ENCODE assay signal across 29 mouse cellular contexts in genomic region chr15:22578617-22578990, GRCm38 (mm10). TPM values are rescaled to one million over a fixed set of nuclear protein-coding genes. Genes with fewer than 3 reads are reported as not detected.
DNase-seq lines count a peak whose midpoint lies in the region; ATAC-seq and TF ChIP-seq lines count a peak whose summit lies in the region.
"Had no signal": no experiment of that assay in that cellular context is flagged by ENCODE, and none has a peak within 500 bp of the region (broad histone marks: within the 10 kb centered on the region; RNA-seq: fewer than 3 reads in every experiment).

No protein-coding gene starts in this region.

- 26% methylated on average over 3 of the region's 3 CpGs for WGBS in hindbrain, embryonic 11.5 days
- 21% methylated on average over 3 of the region's 3 CpGs for WGBS in hindbrain, embryonic 13.5 days
- WGBS in midbrain, embryonic 10.5 days, result 31% methylated on average over 3 of the region's 3 CpGs
- 39% methylated on average over 3 of the region's 3 CpGs for WGBS in midbrain, postnatal 0 days
- 26% methylated on average over 3 of the region's 3 CpGs for WGBS in embryonic facial prominence, embryonic 11.5 days
- WGBS in midbrain, embryonic 13.5 days, result 36% methylated on average over 3 of the region's 3 CpGs

- no peak for TF ChIP-seq CTCF in midbrain, postnatal 0 days (IDR thresholded peaks at IDR 0.05)

- H3K4me3 ChIP-seq in hindbrain, embryonic 11.5 days (ENCODE audit: low read depth, low read length), result no peak overlapping the region
- H3K4me3 ChIP-seq in hindbrain, embryonic 13.5 days, result no peak overlapping the region
- no peak overlapping the region for H3K4me3 ChIP-seq in midbrain, embryonic 10.5 days
- H3K4me3 ChIP-seq in midbrain, postnatal 0 days (ENCODE audit: low read depth, low read length), result no peak overlapping the region
- H3K4me3 ChIP-seq in embryonic facial prominence, embryonic 11.5 days (ENCODE audit: low read depth, low read length), result no peak overlapping the region
- H3K4me3 ChIP-seq in midbrain, embryonic 13.5 days (replicated peaks), result no peak overlapping the region
- H3K4me3 ChIP-seq: embryonic facial prominence, embryonic 13.5 days; erythroblast, embryonic 14.5 days; forebrain, embryonic 12.5 days; heart, embryonic 10.5 days; limb, embryonic 12.5 days; liver, embryonic 15.5 days had no signal

- ATAC-seq in hindbrain, embryonic 11.5 days (ENCODE audit: low FRiP score), result peak; percentile 19; the same call in 1 of the 2 replicates
- no peak for ATAC-seq in hindbrain, embryonic 13.5 days (ENCODE audit: low FRiP score)
- no peak for ATAC-seq in midbrain, postnatal 0 days (ENCODE audit: low FRiP score)
- peak; percentile 44; the same call in 1 of the 2 replicates for ATAC-seq in embryonic facial prominence, embryonic 11.5 days (replicated peaks; ENCODE audit: insufficient number of reproducible peaks, low FRiP score, low TSS enrichment, low read depth)
- 0 out of 2 replicates have a peak, but pooled peaks have one; percentile 48 for ATAC-seq in midbrain, embryonic 13.5 days
- ATAC-seq: CD4-positive, CD25-positive, alpha-beta regulatory T cell, adult 4 months; intestine, postnatal 0 days had no signal

- H3K36me3 ChIP-seq in hindbrain, embryonic 11.5 days (ENCODE audit: control insufficient read depth, insufficient read depth, low read length), result no peaks in the 10 kb centered on the region
- H3K36me3 ChIP-seq in hindbrain, embryonic 13.5 days, result no peaks in the 10 kb centered on the region
- H3K36me3 ChIP-seq in midbrain, embryonic 10.5 days, result no peaks in the 10 kb centered on the region
- no peaks in the 10 kb centered on the region for H3K36me3 ChIP-seq in midbrain, postnatal 0 days (ENCODE audit: insufficient read depth, low read length)
- no peaks in the 10 kb centered on the region for H3K36me3 ChIP-seq in embryonic facial prominence, embryonic 11.5 days (replicated peaks; ENCODE audit: control insufficient read depth, insufficient read depth, low read depth, low read length)
- no peaks in the 10 kb centered on the region for H3K36me3 ChIP-seq in midbrain, embryonic 13.5 days
- H3K36me3 ChIP-seq: embryonic facial prominence, embryonic 13.5 days; forebrain, embryonic 12.5 days; heart, embryonic 10.5 days; limb, embryonic 12.5 days; liver, embryonic 15.5 days had no signal

- no peak overlapping the region for H3K27ac ChIP-seq in hindbrain, embryonic 11.5 days (ENCODE audit: low read depth, low read length)
- no peak overlapping the region for H3K27ac ChIP-seq in hindbrain, embryonic 13.5 days
- peak overlapping the region; percentile 70 for H3K27ac ChIP-seq in midbrain, embryonic 10.5 days (replicated peaks)
- H3K27ac ChIP-seq in midbrain, postnatal 0 days (ENCODE audit: low read depth, low read length), result no peak overlapping the region
- no peak overlapping the region for H3K27ac ChIP-seq in embryonic facial prominence, embryonic 11.5 days (replicated peaks; ENCODE audit: low read depth, low read length)
- H3K27ac ChIP-seq in midbrain, embryonic 13.5 days, result no peak overlapping the region
- H3K27ac ChIP-seq: embryonic facial prominence, embryonic 13.5 days; forebrain, embryonic 12.5 days; heart, embryonic 10.5 days; limb, embryonic 12.5 days; liver, embryonic 15.5 days had no signal

- no peak overlapping the region for H3K4me2 ChIP-seq in hindbrain, embryonic 11.5 days (replicated peaks; ENCODE audit: low read depth, low read length)
- H3K4me2 ChIP-seq in hindbrain, embryonic 13.5 days, result no peak overlapping the region
- H3K4me2 ChIP-seq in midbrain, postnatal 0 days (ENCODE audit: low read depth, low read length, poor library complexity, severe bottlenecking), result no peak overlapping the region
- H3K4me2 ChIP-seq in embryonic facial prominence, embryonic 11.5 days (ENCODE audit: low read depth, low read length), result no peak overlapping the region
- no peak overlapping the region for H3K4me2 ChIP-seq in midbrain, embryonic 13.5 days (replicated peaks)
- H3K4me2 ChIP-seq: embryonic facial prominence, embryonic 13.5 days; forebrain, embryonic 12.5 days; liver, embryonic 15.5 days; lung, embryonic 14.5 days had no signal

- H3K9me3 ChIP-seq in hindbrain, embryonic 11.5 days (ENCODE audit: control insufficient read depth, low read length), result no peaks in the 10 kb centered on the region
- no peaks in the 10 kb centered on the region for H3K9me3 ChIP-seq in hindbrain, embryonic 13.5 days
- H3K9me3 ChIP-seq in midbrain, embryonic 10.5 days (replicated peaks), result peaks cover 3% of the 10 kb centered on the region; the same call in 1 of the 2 replicates
- no peaks in the 10 kb centered on the region for H3K9me3 ChIP-seq in midbrain, postnatal 0 days (ENCODE audit: low read length)
- no peaks in the 10 kb centered on the region for H3K9me3 ChIP-seq in embryonic facial prominence, embryonic 11.5 days (replicated peaks; ENCODE audit: control insufficient read depth, low read length)
- no peaks in the 10 kb centered on the region for H3K9me3 ChIP-seq in midbrain, embryonic 13.5 days
- H3K9me3 ChIP-seq: embryonic facial prominence, embryonic 13.5 days; forebrain, embryonic 12.5 days; heart, embryonic 10.5 days; liver, embryonic 15.5 days had no signal

- H3K27me3 ChIP-seq in hindbrain, embryonic 11.5 days (ENCODE audit: control insufficient read depth, insufficient read depth, low read length), result no peaks in the 10 kb centered on the region
- no peaks in the 10 kb centered on the region for H3K27me3 ChIP-seq in hindbrain, embryonic 13.5 days
- no peaks in the 10 kb centered on the region for H3K27me3 ChIP-seq in midbrain, embryonic 10.5 days (ENCODE audit: low read depth, poor library complexity, severe bottlenecking)
- H3K27me3 ChIP-seq in midbrain, postnatal 0 days (ENCODE audit: insufficient read depth, low read length), result no peaks in the 10 kb centered on the region
- H3K27me3 ChIP-seq in embryonic facial prominence, embryonic 11.5 days (ENCODE audit: control insufficient read depth, insufficient read depth, low read length), result no peaks in the 10 kb centered on the region
- no peaks in the 10 kb centered on the region for H3K27me3 ChIP-seq in midbrain, embryonic 13.5 days
- H3K27me3 ChIP-seq: embryonic facial prominence, embryonic 13.5 days; forebrain, embryonic 12.5 days; limb, embryonic 12.5 days; liver, embryonic 15.5 days had no signal

- no peaks in the 10 kb centered on the region for H3K4me1 ChIP-seq in hindbrain, embryonic 11.5 days (replicated peaks; ENCODE audit: control insufficient read depth, insufficient read depth, low read length)
- H3K4me1 ChIP-seq in hindbrain, embryonic 13.5 days (replicated peaks), result no peaks in the 10 kb centered on the region
- H3K4me1 ChIP-seq in midbrain, embryonic 10.5 days, result peaks cover 10% of the 10 kb centered on the region
- H3K4me1 ChIP-seq in midbrain, postnatal 0 days (ENCODE audit: insufficient read depth, low read length), result no peaks in the 10 kb centered on the region
- H3K4me1 ChIP-seq in embryonic facial prominence, embryonic 11.5 days (ENCODE audit: control insufficient read depth, insufficient read depth, low read length), result no peaks in the 10 kb centered on the region
- no peaks in the 10 kb centered on the region for H3K4me1 ChIP-seq in midbrain, embryonic 13.5 days (replicated peaks)
- H3K4me1 ChIP-seq: forebrain, embryonic 12.5 days; heart, embryonic 10.5 days; limb, embryonic 12.5 days; liver, embryonic 15.5 days had no signal

- no peak overlapping the region for H3K9ac ChIP-seq in hindbrain, embryonic 11.5 days (ENCODE audit: low read depth, low read length)
- H3K9ac ChIP-seq in hindbrain, embryonic 13.5 days, result no peak overlapping the region
- no peak overlapping the region for H3K9ac ChIP-seq in midbrain, postnatal 0 days (replicated peaks; ENCODE audit: low read length, poor library complexity, severe bottlenecking)
- H3K9ac ChIP-seq in embryonic facial prominence, embryonic 11.5 days (replicated peaks; ENCODE audit: low read length), result no peak overlapping the region
- no peak overlapping the region for H3K9ac ChIP-seq in midbrain, embryonic 13.5 days (replicated peaks)
- H3K9ac ChIP-seq: embryonic facial prominence, embryonic 13.5 days; forebrain, embryonic 12.5 days; limb, embryonic 12.5 days; liver, embryonic 15.5 days; lung, embryonic 14.5 days had no signal

- no peak for DNase-seq in hindbrain, embryonic 11.5 days (ENCODE audit: low spot score)
- no peak for DNase-seq in midbrain, embryonic 10.5 days (ENCODE audit: low spot score)
- no peak for DNase-seq in midbrain, postnatal 0 days (ENCODE audit: low spot score)
- no peak for DNase-seq in embryonic facial prominence, embryonic 11.5 days (ENCODE audit: low spot score)
- DNase-seq in lung, postnatal 4 days, result no peak
- no peak for DNase-seq in cerebellum, adult 11-12 months
- DNase-seq: adrenal gland, postnatal 25 days; cerebellum, adult 8-10 months; cerebellum, postnatal 36 days; gastrocnemius, postnatal 10 days; heart, postnatal 36 days; kidney, postnatal 14 days; layer of hippocampus, adult 9-11 months; lung, embryonic 14.5 days; lung, postnatal 14 days; thymus, adult 2 months; thymus, postnatal 4 days had no signal

RNA-seq across cellular contexts. Expression of gene Cdh18, which starts 29.8 kb away (rescaled TPM):
- 0.50 and 1.3 TPM in 2 replicates for polyA plus RNA-seq in hindbrain, embryonic 11.5 days (2014; fragmentation: Nextera tagmentation; extraction: Ambion mirVana)
- polyA plus RNA-seq in hindbrain, embryonic 13.5 days (2015; fragmentation: Nextera tagmentation; extraction: Ambion mirVana), result 7.4 and 8.4 TPM in 2 replicates
- polyA plus RNA-seq in midbrain, embryonic 10.5 days (2016; fragmentation: Nextera tagmentation; extraction: Ambion mirVana), result 0.17 and 0.31 TPM in 2 replicates
- total RNA-seq in midbrain, postnatal 0 days (2014; rRNA removed), result 52.8 and 55.6 TPM in 2 replicates
- polyA plus RNA-seq in midbrain, postnatal 0 days (2015; fragmentation: Nextera tagmentation; extraction: Ambion mirVana), result 10.0 and 11.6 TPM in 2 replicates
- polyA plus RNA-seq in embryonic facial prominence, embryonic 11.5 days (2014; fragmentation: Nextera tagmentation; extraction: Ambion mirVana), result 0.35 and 0.42 TPM in 2 replicates
- polyA plus RNA-seq in midbrain, embryonic 13.5 days (2015; fragmentation: Nextera tagmentation; extraction: Ambion mirVana), result 4.3 and 4.7 TPM in 2 replicates
- total RNA-seq: heart, postnatal 36 days; megakaryocyte progenitor cell, adult 5-6 weeks had no signal
- polyA plus RNA-seq: CD4-positive, CD25-positive, alpha-beta regulatory T cell, adult 4 months; erythroblast, embryonic 14.5 days; gonadal fat pad, adult 2 months; liver, embryonic 15.5 days; thymus, adult 2 months had no signal

Comparison
In these comparisons a context has a peak if more than half of its experiments do, and no peak if none do; other contexts are left out.
1. ATAC-seq: peak in hindbrain, embryonic 11.5 days (single experiment), embryonic facial prominence, embryonic 11.5 days (single experiment) and midbrain, embryonic 13.5 days (single experiment); none in hindbrain, embryonic 13.5 days (single experiment) and midbrain, postnatal 0 days (single experiment).